13 mouse cellular contexts compared by ENCODE assay signal in genomic region chr10:42925103-42925866, GRCm38 (mm10).
DNase-seq lines count a peak whose midpoint lies in the region; ATAC-seq lines count a peak whose summit lies in the region.
"Had no signal": no experiment of that assay in that cellular context is flagged by ENCODE, and none has a peak within 500 bp of the region (broad histone marks: within the 10 kb centered on the region; RNA-seq: fewer than 3 reads in every experiment).

No protein-coding gene starts in this region.

- no peaks in the 10 kb centered on the region for H3K36me3 ChIP-seq in heart, embryonic 16.5 days (ENCODE audit: control insufficient read depth, insufficient read depth)
- H3K36me3 ChIP-seq in midbrain, embryonic 13.5 days, result peaks cover 5% of the 10 kb centered on the region; the same call in 1 of the 2 replicates
- H3K36me3 ChIP-seq in midbrain, embryonic 16.5 days (ENCODE audit: control insufficient read depth, insufficient read depth, low read length), result 0 out of 2 replicates have a peak, but pooled peaks cover 6% of the 10 kb centered on the region
- no peaks in the 10 kb centered on the region for H3K36me3 ChIP-seq in intestine, embryonic 14.5 days (ENCODE audit: control insufficient read depth, insufficient read depth, low read length)
- no peaks in the 10 kb centered on the region for H3K36me3 ChIP-seq in stomach, embryonic 15.5 days
- H3K36me3 ChIP-seq: hindbrain, embryonic 10.5 days had no signal

- H3K27me3 ChIP-seq in heart, embryonic 16.5 days (ENCODE audit: control insufficient read depth, insufficient read depth, low read length), result no peaks in the 10 kb centered on the region
- no peaks in the 10 kb centered on the region for H3K27me3 ChIP-seq in midbrain, embryonic 13.5 days
- no peaks in the 10 kb centered on the region for H3K27me3 ChIP-seq in midbrain, embryonic 16.5 days (ENCODE audit: control insufficient read depth, insufficient read depth, low read depth, low read length)
- H3K27me3 ChIP-seq in intestine, embryonic 14.5 days (replicated peaks; ENCODE audit: control insufficient read depth, insufficient read depth, low read length), result no peaks in the 10 kb centered on the region
- no peaks in the 10 kb centered on the region for H3K27me3 ChIP-seq in stomach, embryonic 15.5 days (replicated peaks)

- H3K9me3 ChIP-seq in heart, embryonic 16.5 days (replicated peaks; ENCODE audit: control insufficient read depth, low read length), result peaks cover 3% of the 10 kb centered on the region; the same call in 1 of the 2 replicates
- no peaks in the 10 kb centered on the region for H3K9me3 ChIP-seq in midbrain, embryonic 13.5 days
- H3K9me3 ChIP-seq in midbrain, embryonic 16.5 days (replicated peaks; ENCODE audit: control insufficient read depth, low read length, poor library complexity, severe bottlenecking), result no peaks in the 10 kb centered on the region
- no peaks in the 10 kb centered on the region for H3K9me3 ChIP-seq in intestine, embryonic 14.5 days (ENCODE audit: control insufficient read depth, low read length)
- H3K9me3 ChIP-seq in stomach, embryonic 15.5 days, result no peaks in the 10 kb centered on the region

- 0 out of 2 replicates have a peak overlapping the region, but pooled peaks have one; percentile 6 for H3K9ac ChIP-seq in heart, embryonic 16.5 days (ENCODE audit: low read length)
- no peak overlapping the region for H3K9ac ChIP-seq in midbrain, embryonic 13.5 days (replicated peaks)
- no peak overlapping the region for H3K9ac ChIP-seq in midbrain, embryonic 16.5 days (ENCODE audit: low read depth, low read length)
- H3K9ac ChIP-seq in intestine, embryonic 14.5 days (ENCODE audit: low read length), result no peak overlapping the region
- no peak overlapping the region for H3K9ac ChIP-seq in stomach, embryonic 15.5 days
- H3K9ac ChIP-seq: forebrain, postnatal 0 days had no signal

- no peaks in the 10 kb centered on the region for H3K4me1 ChIP-seq in heart, embryonic 16.5 days (ENCODE audit: control insufficient read depth, insufficient read depth, low read length)
- no peaks in the 10 kb centered on the region for H3K4me1 ChIP-seq in midbrain, embryonic 13.5 days (replicated peaks)
- no peaks in the 10 kb centered on the region for H3K4me1 ChIP-seq in midbrain, embryonic 16.5 days (ENCODE audit: control insufficient read depth, insufficient read depth, low read length)
- H3K4me1 ChIP-seq in intestine, embryonic 14.5 days (replicated peaks; ENCODE audit: control insufficient read depth, insufficient read depth, low read length), result no peaks in the 10 kb centered on the region
- H3K4me1 ChIP-seq in stomach, embryonic 15.5 days, result no peaks in the 10 kb centered on the region
- H3K4me1 ChIP-seq: hindbrain, embryonic 10.5 days had no signal

- no peak for DNase-seq in heart, postnatal 10 days
- no peak for DNase-seq in intestine, embryonic 14.5 days (ENCODE audit: low spot score)
- DNase-seq in Muller cell, postnatal 12 days (ENCODE audit: inconsistent ontology term), result no peak
- DNase-seq: cerebellum, adult 9-10 months; forebrain, postnatal 0 days; kidney, postnatal 36 days had no signal

- 68% methylated on average over 22 of the region's 22 CpGs for WGBS in heart, embryonic 16.5 days
- 79% methylated on average over 22 of the region's 22 CpGs for WGBS in midbrain, embryonic 13.5 days
- WGBS in midbrain, embryonic 16.5 days, result 81% methylated on average over 22 of the region's 22 CpGs
- 73% methylated on average over 22 of the region's 22 CpGs for WGBS in intestine, embryonic 14.5 days
- WGBS in stomach, embryonic 15.5 days, result 73% methylated on average over 22 of the region's 22 CpGs

- H3K27ac ChIP-seq in heart, embryonic 16.5 days (ENCODE audit: low read length), result no peak overlapping the region
- no peak overlapping the region for H3K27ac ChIP-seq in midbrain, embryonic 13.5 days
- no peak overlapping the region for H3K27ac ChIP-seq in midbrain, embryonic 16.5 days (ENCODE audit: low read length)
- H3K27ac ChIP-seq in intestine, embryonic 14.5 days (ENCODE audit: low read depth), result no peak overlapping the region
- H3K27ac ChIP-seq in stomach, embryonic 15.5 days, result no peak overlapping the region
- H3K27ac ChIP-seq: hindbrain, embryonic 10.5 days; macrophage had no signal

- peak overlapping the region; percentile 48 for H3K4me2 ChIP-seq in heart, embryonic 16.5 days (ENCODE audit: low read depth, low read length)
- H3K4me2 ChIP-seq in midbrain, embryonic 13.5 days (replicated peaks), result 0 out of 2 replicates have a peak overlapping the region, but pooled peaks have one; percentile 6
- H3K4me2 ChIP-seq in midbrain, embryonic 16.5 days (ENCODE audit: low read length), result no peak overlapping the region
- H3K4me2 ChIP-seq in intestine, embryonic 14.5 days (ENCODE audit: low read length), result peak overlapping the region; percentile 15; the same call in 1 of the 2 replicates
- H3K4me2 ChIP-seq in stomach, embryonic 15.5 days, result peak overlapping the region; percentile 24

- no peak for ATAC-seq in heart, embryonic 16.5 days (replicated peaks; ENCODE audit: extremely low read depth, insufficient read depth, low FRiP score)
- ATAC-seq in midbrain, embryonic 13.5 days, result no peak
- ATAC-seq in midbrain, embryonic 16.5 days, result no peak
- ATAC-seq in intestine, embryonic 14.5 days (replicated peaks; ENCODE audit: low FRiP score, low TSS enrichment, low read depth), result no peak
- ATAC-seq in stomach, embryonic 15.5 days (ENCODE audit: insufficient read depth, low FRiP score, low read depth), result no peak
- ATAC-seq in megakaryocyte, adult 5-6 weeks (ENCODE audit: poor library complexity, severe bottlenecking), result no peak
- ATAC-seq: forebrain, postnatal 0 days had no signal

- intact Hi-C loops in heart, postnatal 10 days (cut with DNase I), result no loop called here

- peak overlapping the region; percentile 25; the same call in 1 of the 2 replicates for H3K4me3 ChIP-seq in heart, embryonic 16.5 days (ENCODE audit: low read length)
- H3K4me3 ChIP-seq in midbrain, embryonic 13.5 days (replicated peaks), result no peak overlapping the region
- H3K4me3 ChIP-seq in midbrain, embryonic 16.5 days (ENCODE audit: low read depth, low read length), result no peak overlapping the region
- no peak overlapping the region for H3K4me3 ChIP-seq in intestine, embryonic 14.5 days (ENCODE audit: low read depth, low read length)
- peak overlapping the region; percentile 0; the same call in 1 of the 2 replicates for H3K4me3 ChIP-seq in stomach, embryonic 15.5 days (replicated peaks)
- H3K4me3 ChIP-seq: hindbrain, embryonic 10.5 days had no signal

Comparison
In these comparisons a context has a peak if more than half of its experiments do, and no peak if none do; other contexts are left out.
1. H3K4me3 ChIP-seq: peak in heart, embryonic 16.5 days (single experiment) and stomach, embryonic 15.5 days (single experiment); none in midbrain, embryonic 13.5 days (single experiment), midbrain, embryonic 16.5 days (single experiment) and intestine, embryonic 14.5 days (single experiment).